Mouse (Mus musculus) MEL (cell line): ENCODE results near the gene Sephs2. TPM values are rescaled to one million over a fixed set of nuclear protein-coding genes. Genes with fewer than 3 reads are reported as not detected.

ENCODE experiments used
- DNase-seq: peaks from one replicate; pipeline ENCODE4 v3.0.0; 2011; ENCODE audit warnings: low read depth, low spot score
- H3K27ac ChIP-seq: 2 replicates; pipeline ENCODE4 v1.5.1; 2012; ENCODE audit warnings: low read depth, mild to moderate bottlenecking, control low read depth, low read length, moderate library complexity; ENCODE audit not compliant: control insufficient read depth
- H3K27me3 ChIP-seq, 2 experiments: fragments of 150-350 bp in 1 of 2; sonication (generic) in 1 of 2; 2 replicates each; pipeline ENCODE4 v1.6.1; 2012; ENCODE audit warnings: low read length in 2 of 2, mild to moderate bottlenecking in 2 of 2, improper control_type of control experiment in 1 of 2, moderate library complexity in 1 of 2; ENCODE audit not compliant: insufficient read depth in 2 of 2, control insufficient read depth in 1 of 2
- H3K36me3 ChIP-seq, 2 experiments: 2 replicates each; pipeline ENCODE4 v1.6.1; 2012 to 2014; ENCODE audit warnings: low read length in 2 of 2, improper control_type of control experiment in 1 of 2, inconsistent platforms in 1 of 2, mild to moderate bottlenecking in 1 of 2; ENCODE audit not compliant: insufficient read depth in 2 of 2, control insufficient read depth in 1 of 2
- H3K4me1 ChIP-seq, 2 experiments: fragments of 150-350 bp in 1 of 2; sonication (generic) in 1 of 2; 2 replicates each; pipeline ENCODE4 v1.6.1; 2012; ENCODE audit warnings: low read length in 2 of 2, improper control_type of control experiment in 1 of 2, mild to moderate bottlenecking in 1 of 2; ENCODE audit not compliant: insufficient read depth in 2 of 2, control insufficient read depth in 1 of 2
- H3K4me3 ChIP-seq, 2 experiments: fragments of 150-350 bp in 1 of 2; sonication (generic) in 1 of 2; 2 replicates each; pipeline ENCODE4 v1.5.1; 2012; ENCODE audit warnings: low read depth in 2 of 2, low read length in 2 of 2, mild to moderate bottlenecking in 2 of 2, moderate library complexity in 2 of 2, control low read depth in 1 of 2, improper control_type of control experiment in 1 of 2; ENCODE audit not compliant: control insufficient read depth in 1 of 2, insufficient read depth in 1 of 2
- H3K79me2 ChIP-seq: 2 replicates; pipeline ENCODE4 v1.6.1; 2012; ENCODE audit warnings: mild to moderate bottlenecking, low read length, moderate library complexity; ENCODE audit not compliant: control insufficient read depth, poor library complexity, insufficient read depth
- H3K9ac ChIP-seq: 2 replicates; pipeline ENCODE4 v1.6.1; 2012; ENCODE audit warnings: low read depth, mild to moderate bottlenecking, control low read depth, low read length, moderate library complexity; ENCODE audit not compliant: control insufficient read depth, poor library complexity, severe bottlenecking
- H3K9me3 ChIP-seq: fragments of 150-350 bp; sonication (generic); replicated peaks from 2 replicates; pipeline ENCODE4 v1.6.1; 2012; ENCODE audit warnings: mild to moderate bottlenecking, low read length, improper control_type of control experiment, moderate library complexity; ENCODE audit not compliant: insufficient read depth
- CTCF ChIP-seq, 3 experiments: IDR thresholded peaks in 2 of 3; conservative IDR thresholded peaks in 1 of 3; 2 replicates each; pipeline ENCODE4 v1.5.1; 2011 to 2012; ENCODE audit warnings: low read length in 3 of 3, low read depth in 2 of 3, mild to moderate bottlenecking in 2 of 3, improper control_type of control experiment in 1 of 3, inconsistent platforms in 1 of 3, mixed read lengths in 1 of 3, moderate library complexity in 1 of 3; ENCODE audit not compliant: control insufficient read depth in 1 of 3, insufficient read depth in 1 of 3, poor library complexity in 1 of 3, severe bottlenecking in 1 of 3
- E2F4 ChIP-seq: IDR thresholded peaks from 2 replicates; pipeline ENCODE4 v1.6.1; 2011; ENCODE audit warnings: low read depth, low read length, improper control_type of control experiment, borderline replicate concordance
- ELF1 ChIP-seq: IDR thresholded peaks from 2 replicates; pipeline ENCODE4 v1.6.1; 2014; ENCODE audit warnings: low read depth, mild to moderate bottlenecking, inconsistent platforms, low read length, improper control_type of control experiment, moderate library complexity
- EP300 ChIP-seq, 2 experiments: IDR thresholded peaks; 2 replicates each; pipeline ENCODE4 v1.6.1; 2011; ENCODE audit warnings: improper control_type of control experiment in 2 of 2, low read length in 2 of 2, low read depth in 1 of 2, mild to moderate bottlenecking in 1 of 2
- ETS1 ChIP-seq: IDR thresholded peaks from 2 replicates; pipeline ENCODE4 v1.6.1; 2012; ENCODE audit warnings: low read depth, mild to moderate bottlenecking, inconsistent platforms, low read length, improper control_type of control experiment, moderate library complexity
- GABPA ChIP-seq: IDR thresholded peaks from 2 replicates; pipeline ENCODE4 v1.6.1; 2012; ENCODE audit warnings: low read depth, mild to moderate bottlenecking, inconsistent platforms, low read length, improper control_type of control experiment, moderate library complexity
- KAT2A ChIP-seq: conservative IDR thresholded peaks from 2 replicates; pipeline ENCODE4 v1.6.1; 2012; ENCODE audit warnings: low read depth, low read length, improper control_type of control experiment, inconsistent platforms
- MEF2A ChIP-seq: IDR thresholded peaks from 2 replicates; pipeline ENCODE4 v1.6.1; 2014; ENCODE audit warnings: low read depth, mild to moderate bottlenecking, inconsistent platforms, low read length, improper control_type of control experiment; ENCODE audit not compliant: poor library complexity, insufficient replicate concordance, severe bottlenecking; ENCODE audit errors: extremely low read depth
- MXI1 ChIP-seq: IDR thresholded peaks from 2 replicates; pipeline ENCODE4 v1.6.1; 2011; ENCODE audit warnings: mild to moderate bottlenecking, low read depth, low read length, improper control_type of control experiment
- MYC ChIP-seq: IDR thresholded peaks from 2 replicates; pipeline ENCODE4 v1.6.1; 2011; ENCODE audit warnings: low read depth, mild to moderate bottlenecking, low read length, improper control_type of control experiment, moderate library complexity
- NRF1 ChIP-seq: IDR thresholded peaks from 2 replicates; pipeline ENCODE4 v1.6.1; 2014; ENCODE audit warnings: low read depth, mild to moderate bottlenecking, inconsistent platforms, low read length, improper control_type of control experiment, moderate library complexity; ENCODE audit not compliant: poor library complexity, insufficient read depth, severe bottlenecking
- POLR2A ChIP-seq, 2 experiments: IDR thresholded peaks; 2 replicates each; pipeline ENCODE4 v1.6.1; 2011 to 2012; ENCODE audit warnings: low read length in 2 of 2, mild to moderate bottlenecking in 2 of 2, control low read depth in 1 of 2, improper control_type of control experiment in 1 of 2, low read depth in 1 of 2, moderate library complexity in 1 of 2; ENCODE audit not compliant: control insufficient read depth in 1 of 2, insufficient read depth in 1 of 2, poor library complexity in 1 of 2
- POLR2AphosphoS5 ChIP-seq: IDR thresholded peaks from 2 replicates; pipeline ENCODE4 v1.6.1; 2012; ENCODE audit warnings: low read depth, borderline replicate concordance, mild to moderate bottlenecking, inconsistent platforms, low read length, moderate library complexity, mixed read lengths
- RAD21 ChIP-seq: IDR thresholded peaks from 2 replicates; pipeline ENCODE4 v1.6.1; 2011; ENCODE audit warnings: mild to moderate bottlenecking, low read depth, low read length, improper control_type of control experiment
- TBP ChIP-seq: IDR thresholded peaks from 2 replicates; pipeline ENCODE4 v1.8.0; 2011; ENCODE audit warnings: low read depth, low read length, improper control_type of control experiment
- TCF12 ChIP-seq: IDR thresholded peaks from 2 replicates; pipeline ENCODE4 v1.6.1; 2014; ENCODE audit warnings: low read depth, mild to moderate bottlenecking, inconsistent platforms, low read length, improper control_type of control experiment, moderate library complexity
- UBTF ChIP-seq: IDR thresholded peaks from 2 replicates; pipeline ENCODE4 v1.6.1; 2012; ENCODE audit warnings: low read depth, mild to moderate bottlenecking, inconsistent platforms, low read length, improper control_type of control experiment, moderate library complexity, borderline replicate concordance; ENCODE audit not compliant: insufficient read depth
- USF1 ChIP-seq: IDR thresholded peaks from 2 replicates; pipeline ENCODE4 v1.6.1; 2014; ENCODE audit warnings: low read depth, mild to moderate bottlenecking, inconsistent platforms, low read length, improper control_type of control experiment, moderate library complexity
- ZMIZ1 ChIP-seq: IDR thresholded peaks from 2 replicates; pipeline ENCODE4 v1.6.1; 2012; ENCODE audit warnings: low read depth, mild to moderate bottlenecking, inconsistent platforms, low read length, improper control_type of control experiment, moderate library complexity
- polyA plus RNA-seq, 2 experiments: library from polyadenylated mRNA; stranded (reverse) in 1 of 2; unstranded in 1 of 2; fragments of >175 nt in 1 of 2; fragments of >200 nt in 1 of 2; gene quantifications; 2 replicates each; pipeline versions ENCODE4 v1.2.1 to v1.2.4; 2012; ENCODE audit warnings: low replicate concordance in 2 of 2, low read depth in 1 of 2; ENCODE audit not compliant: insufficient read length in 2 of 2, insufficient read depth in 1 of 2, missing spikeins in 1 of 2
- total RNA-seq: library from RNA; depleted of rRNA; stranded (reverse); fragments of 300-350 nt; gene quantifications from 2 replicates; pipeline ENCODE4 v1.2.3, GENCODE M21; 2012

Sephs2 gene
- total and polyA plus RNA-seq, 3 experiments, result 109 to 182 TPM; not detected in 1

GRCm38 (mm10) chr7:127290142-127290541 lies 16.3 kb upstream of the Sephs2 start:
- no peak overlapping the region for H3K9ac ChIP-seq

DNA sequence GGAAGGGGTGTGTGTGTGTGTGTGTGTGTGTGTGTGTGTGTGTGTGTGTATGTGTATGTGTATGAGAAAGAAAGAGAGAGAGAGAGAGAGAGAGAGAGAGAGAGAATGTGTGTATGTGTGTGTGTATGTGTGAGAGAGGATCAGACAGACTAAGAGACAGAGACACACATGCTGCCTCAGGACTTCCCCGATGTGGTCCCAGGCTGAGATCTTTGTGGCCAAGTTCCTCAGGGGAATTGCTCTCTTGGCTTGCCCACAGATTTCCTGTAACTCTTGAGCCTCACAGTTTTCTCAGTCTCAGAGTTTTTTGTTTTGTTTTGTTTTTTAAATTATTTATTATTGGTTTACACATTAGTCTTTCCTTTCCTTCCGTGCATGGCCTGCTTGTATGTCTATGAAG lies 15.5 kb upstream of the Sephs2 start:
- no peak for DNase-seq
- Histone ChIP-seq H3K79me2 (no peaks in the 10 kb centered on the region), H3K36me3 (peaks cover 0 to 18% of the 10 kb centered on the region in 2 experiments; a peak in 2 of 4 replicates), H3K27me3 (no peaks in the 10 kb centered on the region)
- TF ChIP-seq NRF1, result no peak
- TF ChIP-seq UBTF, result no peak
- TF ChIP-seq ELF1, result no peak
- TF ChIP-seq MEF2A, result no peak
- no peak for TF ChIP-seq POLR2A (IDR thresholded peaks at IDR 0.05; ENCODE audit: control insufficient read depth in 1 of 2, insufficient read depth in 1 of 2, low read depth in 1 of 2, low read length in 2 of 2, poor library complexity in 1 of 2)
- TF ChIP-seq, all 39 proteins: peak for 0
- H3K9me3 ChIP-seq, result no peaks in the 10 kb centered on the region
- H3K4me3 ChIP-seq, result no peak overlapping the region
- no peak overlapping the region for H3K9ac ChIP-seq
- no peak overlapping the region for H3K27ac ChIP-seq
- H3K4me1 ChIP-seq, result peaks cover 5 to 29% of the 10 kb centered on the region in 2 experiments

More at GRCm38 (mm10) chr7:127290142-127290541, 16.3 kb upstream of the Sephs2 start:
- no peak overlapping the region for H3K27ac ChIP-seq
- peaks cover 5 to 26% of the 10 kb centered on the region in 2 experiments for H3K4me1 ChIP-seq
- peaks cover 0 to 16% of the 10 kb centered on the region in 2 experiments; a peak in 2 of 4 replicates for H3K36me3 ChIP-seq
- H3K4me3 ChIP-seq, result no peak overlapping the region
- H3K79me2 ChIP-seq, result no peaks in the 10 kb centered on the region
- H3K9me3 ChIP-seq, result no peaks in the 10 kb centered on the region
- TF ChIP-seq POLR2AphosphoS5 (no peak), EP300 (IDR thresholded peaks at IDR 0.05; ENCODE audit: low read depth in 1 of 2, low read length in 2 of 2) (no peak), KAT2A (no peak), MXI1 (no peak), TBP (no peak), ZMIZ1 (no peak), MYC (no peak), TCF12 (no peak), RAD21 (no peak), ELF1 (no peak), ETS1 (no peak), E2F4 (no peak), GABPA (no peak), CTCF (IDR thresholded peaks at IDR 0.05 in 2 of 3, conservative IDR thresholded peaks at IDR 0.05 in 1 of 3; ENCODE audit: control insufficient read depth in 1 of 3, insufficient read depth in 1 of 3, low read depth in 2 of 3, low read length in 3 of 3, poor library complexity in 1 of 3, severe bottlenecking in 1 of 3) (no peak), USF1 (no peak)
- DNase-seq, result no peak
- H3K27me3 ChIP-seq, result no peaks in the 10 kb centered on the region
